Mouse (Mus musculus) thymus, adult 2 months (tissue): ENCODE data around the gene Gm10477. TPM values are rescaled to one million over a fixed set of nuclear protein-coding genes. Genes with fewer than 3 reads are reported as not detected.
"Not testable (repeated sequence)": the region's sequence is repeated elsewhere in the genome, so short reads cannot be mapped to it uniquely, and the experiment has no call there.

Source experiments
- DNase-seq: peaks from one replicate; pipeline ENCODE4 v3.0.0; 2021
- H3K27ac ChIP-seq: fragments of 200-500 bp; 2 replicates; pipeline ENCODE4 v1.5.1; 2012; ENCODE audit warnings: low read length, control low read depth; ENCODE audit not compliant: control insufficient read depth, insufficient read depth
- H3K27me3 ChIP-seq: fragments of 200-500 bp; 2 replicates; pipeline ENCODE4 v1.6.1; 2012; ENCODE audit warnings: mild to moderate bottlenecking, low read length, moderate library complexity, mixed read lengths; ENCODE audit not compliant: control insufficient read depth, insufficient read depth
- H3K36me3 ChIP-seq: fragments of 200-500 bp; 2 replicates; pipeline ENCODE4 v1.6.1; 2012; ENCODE audit warnings: mild to moderate bottlenecking, low read length, moderate library complexity; ENCODE audit not compliant: control insufficient read depth, insufficient read depth
- H3K4me1 ChIP-seq: fragments of 200-500 bp; replicated peaks from 2 replicates; pipeline ENCODE4 v1.6.1; 2012; ENCODE audit warnings: low read length; ENCODE audit not compliant: control insufficient read depth, insufficient read depth
- H3K4me3 ChIP-seq: fragments of 200-500 bp; 2 replicates; pipeline ENCODE4 v1.5.1; 2012; ENCODE audit warnings: mild to moderate bottlenecking, low read length, control low read depth, moderate library complexity; ENCODE audit not compliant: control insufficient read depth, insufficient read depth
- CTCF ChIP-seq: fragments of 200-500 bp; IDR thresholded peaks from 2 replicates; pipeline ENCODE4 v1.5.1; 2012; ENCODE audit warnings: mild to moderate bottlenecking, control low read depth, low read length, moderate library complexity, borderline replicate concordance; ENCODE audit not compliant: control insufficient read depth, poor library complexity, insufficient read depth; ENCODE audit errors: extremely low read depth
- POLR2A ChIP-seq: fragments of 200-500 bp; IDR thresholded peaks from 2 replicates; pipeline ENCODE4 v1.6.1; 2012; ENCODE audit warnings: mild to moderate bottlenecking, low read length, control low read depth, moderate library complexity; ENCODE audit not compliant: control insufficient read depth, poor library complexity, insufficient read depth; ENCODE audit errors: extremely low read depth
- WGBS: fragments of 180-500 bp; shearing (Covaris S2); methylation state at CpG from one replicate; pipeline ENCODE4 v1.1.7; 2018; 5-methylcytosine and 5-hydroxymethylcytosine counted together
- polyA plus RNA-seq: library from polyadenylated mRNA; depleted of rRNA; stranded (reverse); fragments of >200 nt; gene quantifications from 2 replicates; pipeline ENCODE4 v1.2.3, GENCODE M21; 2012; rRNA removed

The Gm10477 gene
- polyA plus RNA-seq, result not detected in 2 replicates

DNA sequence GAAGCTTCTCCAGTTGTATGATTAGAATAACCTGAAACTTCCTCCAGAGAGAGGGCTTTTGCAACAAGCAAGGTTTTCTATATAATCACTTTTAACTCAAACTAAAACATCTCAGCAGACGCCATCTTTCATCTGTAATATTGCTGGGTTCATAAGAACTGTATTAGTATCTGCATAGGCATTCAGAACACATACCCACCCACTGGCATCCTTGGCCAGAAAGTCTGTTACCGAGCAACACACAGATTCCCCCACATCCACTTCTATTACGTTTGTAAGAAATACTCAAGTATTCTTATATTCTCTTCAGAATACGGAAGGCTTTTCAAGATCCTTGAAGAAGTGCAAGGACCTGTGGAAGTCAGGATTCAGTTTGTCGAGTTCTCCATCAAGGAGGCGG lies at the start of gene Gm10477:
Gm10477 (plus strand) TSS at position 301 of the 400 bp plus-strand sequence.
- H3K27ac ChIP-seq, H3K36me3 ChIP-seq, H3K4me1 ChIP-seq, H3K27me3 ChIP-seq, DNase-seq, H3K4me3 ChIP-seq: not testable (repeated sequence)
- WGBS, result 96% methylated on average over 6 of the region's 6 CpGs

DNA sequence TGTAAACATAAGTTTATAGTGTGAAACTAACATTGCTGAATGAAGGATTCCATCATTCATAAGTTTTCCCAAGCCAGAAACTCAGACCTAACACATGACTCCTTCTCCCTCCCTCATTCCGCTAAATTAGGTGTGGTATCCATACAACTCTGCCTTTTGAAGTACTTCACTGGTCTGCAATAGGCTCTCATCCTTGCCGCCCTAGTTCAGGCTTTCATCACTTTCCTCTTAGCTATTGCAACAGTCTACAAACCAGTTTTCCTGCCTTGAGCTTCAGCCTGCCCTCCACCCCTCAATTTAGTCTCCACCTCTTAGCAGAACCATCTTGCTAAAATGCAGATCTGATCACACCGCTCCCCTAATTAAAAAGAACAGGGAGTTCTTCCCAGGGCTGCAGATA lies 47.0 kb upstream of the Gm10477 start:
- Histone ChIP-seq H3K4me3 (no peak overlapping the region), H3K27me3 (no peaks in the 10 kb centered on the region), H3K36me3 (no peaks in the 10 kb centered on the region), H3K4me1 (no peaks in the 10 kb centered on the region), H3K27ac (no peak overlapping the region)
- WGBS, result 95% methylated on average over 3 of the region's 3 CpGs
- no peak for TF ChIP-seq POLR2A
- no peak for TF ChIP-seq CTCF
- no peak for DNase-seq

DNA sequence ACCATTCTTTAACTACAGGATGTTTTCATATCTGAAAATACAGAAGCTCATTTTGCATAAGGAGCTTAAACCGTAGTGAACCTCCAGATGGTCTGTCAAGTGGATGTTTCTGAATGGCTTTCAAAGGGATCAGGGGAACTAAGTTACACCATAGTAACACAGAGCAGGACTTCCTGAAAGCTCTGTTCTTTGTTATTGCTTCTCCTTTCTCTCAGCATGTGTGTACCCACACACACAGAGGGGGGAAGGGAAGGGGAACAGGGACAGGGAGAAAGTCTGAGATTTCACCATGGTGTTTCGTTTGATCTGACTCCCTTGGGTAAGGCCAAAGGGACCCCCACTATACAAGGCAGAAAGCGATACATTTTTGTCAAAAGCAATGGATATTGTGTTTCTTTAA lies 42.6 kb upstream of the Gm10477 start:
- no peaks in the 10 kb centered on the region for H3K4me1 ChIP-seq
- no peaks in the 10 kb centered on the region for H3K36me3 ChIP-seq
- no peak for DNase-seq
- no peaks in the 10 kb centered on the region for H3K27me3 ChIP-seq
- 54% methylated on average over 3 of the region's 3 CpGs for WGBS
- H3K4me3 ChIP-seq, result no peak overlapping the region
- no peak overlapping the region for H3K27ac ChIP-seq
- TF ChIP-seq CTCF (no peak), POLR2A (no peak)

GRCm38 (mm10) chrX:56489758-56490157 lies 34.8 kb upstream of the Gm10477 start:
- H3K36me3 ChIP-seq, result no peaks in the 10 kb centered on the region
- no peak for TF ChIP-seq CTCF
- no peak for TF ChIP-seq POLR2A
- no peak overlapping the region for H3K4me3 ChIP-seq
- H3K27me3 ChIP-seq, result no peaks in the 10 kb centered on the region
- H3K4me1 ChIP-seq, result no peaks in the 10 kb centered on the region
- peak; percentile 73 for DNase-seq
- H3K27ac ChIP-seq, result no peak overlapping the region
- 9% methylated on average over 1 of the region's 1 CpGs for WGBS

- Histone ChIP-seq H3K27ac (no peak overlapping the region), H3K4me1 (no peaks in the 10 kb centered on the region), H3K4me3 (no peak overlapping the region), H3K27me3 (no peaks in the 10 kb centered on the region), H3K36me3 (peaks cover 5% of the 10 kb centered on the region; the same call in 1 of the 2 replicates)
- DNase-seq, result no peak
- TF ChIP-seq POLR2A (no peak), CTCF (no peak)
- 85% methylated on average over 7 of the region's 7 CpGs for WGBS
Measured at GRCm38 (mm10) chrX:56497241-56497640, 27.3 kb upstream of the Gm10477 start.

DNA sequence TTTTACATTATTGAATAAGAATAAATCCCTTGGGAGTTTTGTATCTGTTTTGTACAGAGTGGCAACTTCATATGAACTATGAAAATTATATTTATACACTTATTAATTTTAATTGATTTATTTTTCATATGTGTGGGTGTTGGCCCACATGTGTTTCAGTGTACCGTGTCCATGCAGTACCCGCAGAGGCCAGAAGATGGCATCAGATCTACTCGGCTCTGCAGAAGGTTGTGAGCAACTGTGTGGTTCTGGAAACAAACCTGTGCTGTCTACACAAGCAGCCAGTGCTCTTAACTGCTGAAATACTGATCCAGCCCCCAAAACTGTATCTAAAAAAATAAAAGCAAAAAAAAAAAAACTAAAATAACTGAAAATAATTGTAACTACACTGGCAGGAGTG lies 6.7 kb downstream of the Gm10477 start:
- TF ChIP-seq CTCF, result no peak
- TF ChIP-seq POLR2A, result no peak
- 2% methylated on average over 3 of the region's 3 CpGs for WGBS
- no peaks in the 10 kb centered on the region for H3K27me3 ChIP-seq
- no peak overlapping the region for H3K27ac ChIP-seq
- no peak overlapping the region for H3K4me3 ChIP-seq
- no peaks in the 10 kb centered on the region for H3K4me1 ChIP-seq
- peak; percentile 58 for DNase-seq
- no peaks in the 10 kb centered on the region for H3K36me3 ChIP-seq

- no peaks in the 10 kb centered on the region for H3K36me3 ChIP-seq
- TF ChIP-seq CTCF (no peak), POLR2A (no peak)
- H3K27ac ChIP-seq, result no peak overlapping the region
- no peaks in the 10 kb centered on the region for H3K4me1 ChIP-seq
- DNase-seq, result peak; percentile 1
- WGBS, result 65% methylated on average over 4 of the region's 4 CpGs
- H3K4me3 ChIP-seq, result no peak overlapping the region
- no peaks in the 10 kb centered on the region for H3K27me3 ChIP-seq
Measured at GRCm38 (mm10) chrX:56537162-56537561, 12.6 kb downstream of the Gm10477 start.
